Mouse (Mus musculus): ENCODE results near the gene Galnt9. TPM values are rescaled to one million over a fixed set of nuclear protein-coding genes. Genes with fewer than 3 reads are reported as not detected.

The Galnt9 gene
- total RNA-seq, 2 experiments from 2014 or later: 0.11 TPM; not detected in 1

- DNase-seq: no peak
These were observed 8.2 kb upstream of the Galnt9 start for GRCm38 (mm10) chr5:110535964-110536363.

GRCm38 (mm10) chr5:110540947-110541346 lies 3.2 kb upstream of the Galnt9 start:
- no peak for DNase-seq

GRCm38 (mm10) chr5:110541456-110541855 lies 2.7 kb upstream of the Galnt9 start:
- no peak for DNase-seq

- no peak for DNase-seq
These were observed 525 bp downstream of the Galnt9 start for GRCm38 (mm10) chr5:110544691-110545069.

- no peak for DNase-seq
These were observed 1.2 kb downstream of the Galnt9 start for GRCm38 (mm10) chr5:110545311-110545710.

- no peak for DNase-seq
These were observed 2.0 kb downstream of the Galnt9 start for GRCm38 (mm10) chr5:110546136-110546535.

- no peak for DNase-seq
These were observed 2.7 kb downstream of the Galnt9 start for GRCm38 (mm10) chr5:110546726-110547406.

GRCm38 (mm10) chr5:110548446-110548845 lies 4.3 kb downstream of the Galnt9 start:
- no peak for DNase-seq

GRCm38 (mm10) chr5:110550189-110550588 lies 6.0 kb downstream of the Galnt9 start:
- DNase-seq: no peak

- DNase-seq: no peak
These were observed 6.7 kb downstream of the Galnt9 start for GRCm38 (mm10) chr5:110550841-110551240.

GRCm38 (mm10) chr5:110552005-110552404 lies 7.8 kb downstream of the Galnt9 start:
- DNase-seq: no peak

- no peak for DNase-seq
These were observed 9.2 kb downstream of the Galnt9 start for GRCm38 (mm10) chr5:110553315-110553714.

- no peak for DNase-seq
These were observed 11.0 kb downstream of the Galnt9 start for GRCm38 (mm10) chr5:110555198-110555597.

- DNase-seq: peak; percentile 78
These were observed 14.2 kb downstream of the Galnt9 start for GRCm38 (mm10) chr5:110558368-110558767.

GRCm38 (mm10) chr5:110559679-110560078 lies 15.5 kb downstream of the Galnt9 start:
- no peak for DNase-seq

GRCm38 (mm10) chr5:110562741-110563326 lies 18.7 kb downstream of the Galnt9 start:
- no peak for DNase-seq

- DNase-seq: no peak
These were observed 21.0 kb downstream of the Galnt9 start for GRCm38 (mm10) chr5:110564986-110565644.

- no peak for DNase-seq
These were observed 23.4 kb downstream of the Galnt9 start for GRCm38 (mm10) chr5:110567547-110567946.

GRCm38 (mm10) chr5:110574888-110575287 lies 30.7 kb downstream of the Galnt9 start:
- DNase-seq: no peak

- DNase-seq: no peak
These were observed 35.1 kb downstream of the Galnt9 start for GRCm38 (mm10) chr5:110579296-110579695.

- no peak for DNase-seq
These were observed 36.5 kb downstream of the Galnt9 start for GRCm38 (mm10) chr5:110580569-110581239.

GRCm38 (mm10) chr5:110582647-110583538 lies 38.7 kb downstream of the Galnt9 start:
- no peak for DNase-seq
